Mouse (Mus musculus) embryonic fibroblast, embryonic 13.5 days (primary cell): ENCODE results near the gene Wdr49.

Experiments used
- CTCF ChIP-seq: IDR thresholded peaks from 2 replicates; pipeline ENCODE4 v1.5.1; 2011; ENCODE audit warnings: mild to moderate bottlenecking, control low read depth, low read length, moderate library complexity, borderline replicate concordance; ENCODE audit not compliant: insufficient read depth
- POLR2A ChIP-seq: IDR thresholded peaks from 2 replicates; pipeline ENCODE4 v1.6.1; 2011; ENCODE audit warnings: low read depth, mild to moderate bottlenecking, control low read depth, low read length, moderate library complexity

DNA sequence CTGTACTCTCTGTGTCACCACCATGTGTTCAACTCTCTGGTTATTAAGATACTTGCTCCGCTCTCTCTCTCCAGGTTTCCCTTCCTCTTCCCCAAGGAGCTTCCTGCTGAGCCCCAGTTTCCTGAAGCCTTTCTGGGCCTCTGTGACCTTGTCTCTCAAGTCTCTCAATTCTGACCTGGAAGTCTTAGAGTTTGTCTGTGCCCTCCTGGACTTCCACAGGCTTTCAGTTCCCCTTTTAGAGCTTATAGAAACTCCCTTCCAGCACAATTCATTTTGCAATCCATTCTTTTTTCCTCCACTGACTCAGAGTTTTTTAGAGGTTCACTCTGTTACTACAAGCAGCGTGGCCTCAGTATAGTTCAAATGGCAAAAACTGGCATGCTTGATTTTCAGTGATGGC, 188.7 kb downstream of the Wdr49 start:
- TF ChIP-seq CTCF (no peak), POLR2A (no peak)
